Mouse (Mus musculus) erythroblast, embryonic 14.5 days (primary cell): ENCODE data around the gene Scgb3a1.

ENCODE experiments used
- GATA1 ChIP-seq: IDR thresholded peaks from 2 replicates; pipeline ENCODE4 v1.6.1; 2012; ENCODE audit warnings: low read length, inconsistent platforms, mixed read lengths
- TAL1 ChIP-seq: IDR thresholded peaks from 3 replicates; pipeline ENCODE4 v1.6.1; 2012; ENCODE audit warnings: low read length, inconsistent platforms, mixed read lengths

DNA sequence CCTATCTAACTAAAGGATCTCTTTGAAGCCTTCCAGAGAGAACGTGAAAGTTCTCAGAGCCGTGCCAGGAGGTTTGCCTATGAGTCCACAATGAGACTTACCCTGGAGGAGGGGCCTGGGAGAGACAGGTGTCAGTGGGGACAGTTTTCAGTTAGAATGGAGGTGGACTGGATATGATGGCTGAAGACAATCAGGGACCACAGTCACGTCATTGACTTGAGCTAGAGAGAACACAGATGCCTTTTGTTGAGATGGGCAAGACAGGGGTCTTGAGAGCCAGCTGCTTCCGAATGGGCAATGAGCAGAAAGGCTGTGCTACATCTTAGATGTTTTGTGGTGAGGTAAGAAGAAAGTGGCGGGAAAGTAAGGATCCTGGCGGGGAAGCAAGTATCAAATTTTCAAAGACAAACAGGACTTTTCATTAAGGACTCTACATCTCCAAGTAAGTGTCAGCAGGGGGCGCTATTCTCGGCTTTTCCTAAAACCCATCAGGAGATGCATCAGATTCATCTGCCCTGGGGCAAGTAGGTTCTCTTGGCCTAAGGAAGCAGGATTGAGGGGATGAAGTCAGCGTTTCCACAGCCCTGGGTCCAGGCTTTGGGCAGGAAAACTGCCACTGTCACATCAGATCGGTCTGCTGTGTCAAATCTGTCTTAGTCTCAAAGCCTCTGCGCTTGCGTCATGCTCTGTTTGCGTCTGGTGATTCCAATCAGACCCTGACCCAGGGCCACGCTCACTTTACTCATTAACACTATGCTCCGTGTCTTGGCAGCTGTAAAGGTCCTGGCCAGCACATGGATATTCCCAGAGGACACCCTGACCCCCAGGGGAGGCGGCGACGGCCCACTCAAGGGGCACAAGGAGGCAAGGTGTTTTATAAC lies 13.1 kb upstream of the Scgb3a1 start:
- TF ChIP-seq GATA1 (no peak), TAL1 (no peak)
